Mouse (Mus musculus) C2C12 (cell line): Measurements from ENCODE around the gene Gck.

Experiments
- CEBPB ChIP-seq: IDR thresholded peaks from one replicate; pipeline ENCODE4 v1.6.1; 2011; ENCODE audit warnings: low read depth, mild to moderate bottlenecking, control low read depth, moderate library complexity
- CTCF ChIP-seq: IDR thresholded peaks from one replicate; pipeline ENCODE4 v1.5.1; 2011; ENCODE audit not compliant: control insufficient read depth, insufficient read depth, insufficient read length
- FOSL1 ChIP-seq: IDR thresholded peaks from one replicate; pipeline ENCODE4 v1.8.0; 2011; ENCODE audit warnings: mild to moderate bottlenecking, low read length; ENCODE audit not compliant: poor library complexity, insufficient read depth, severe bottlenecking
- MAX ChIP-seq: IDR thresholded peaks from one replicate; pipeline ENCODE4 v1.6.1; 2011; ENCODE audit warnings: mild to moderate bottlenecking, control low read depth
- MYOD1 ChIP-seq: IDR thresholded peaks from one replicate; pipeline ENCODE4 v1.6.1; 2011; ENCODE audit warnings: low read depth; ENCODE audit not compliant: control insufficient read depth, insufficient read length
- MYOG ChIP-seq: IDR thresholded peaks from one replicate; pipeline ENCODE4 v1.6.1; 2011; ENCODE audit not compliant: control insufficient read depth, insufficient read length; ENCODE audit errors: extremely low read depth
- USF1 ChIP-seq: IDR thresholded peaks from one replicate; pipeline ENCODE4 v1.6.1; 2011; ENCODE audit warnings: low read depth, mild to moderate bottlenecking, control low read depth, moderate library complexity

- TF ChIP-seq MAX (no peak), CTCF (no peak), MYOD1 (no peak), USF1 (no peak), MYOG (no peak), CEBPB (no peak), FOSL1 (no peak)
These were observed 79.8 kb downstream of the Gck start for GRCm38 (mm10) chr11:5870069-5870468.
